Mouse (Mus musculus): Measurements from ENCODE around the gene Ptprj. TPM values are rescaled to one million over a fixed set of nuclear protein-coding genes. Genes with fewer than 3 reads are reported as not detected.
"Not testable (repeated sequence)": the region's sequence is repeated elsewhere in the genome, so short reads cannot be mapped to it uniquely, and the experiment has no call there.

The Ptprj gene
- polyA plus RNA-seq, 1 experiment from 2014 or later: 1.1 TPM

GRCm38 (mm10) chr2:90448967-90449740, 131.3 kb downstream of the Ptprj start:
- Histone ChIP-seq H3K27me3 (no peaks in the 10 kb centered on the region), H3K4me2 (no peak overlapping the region), H3K36me3 (no peaks in the 10 kb centered on the region), H3K4me3 (no peak overlapping the region), H3K27ac (no peak overlapping the region), H3K9ac (no peak overlapping the region), H3K4me1 (replicated peaks) (0 out of 2 replicates have a peak, but pooled peaks cover 3% of the 10 kb centered on the region), H3K9me3 (replicated peaks) (no peaks in the 10 kb centered on the region)
- ATAC-seq (replicated peaks; ENCODE audit: insufficient number of reproducible peaks, insufficient read depth, low FRiP score, low read depth): no peak
- 76% methylated on average over 15 of the region's 15 CpGs for WGBS

GRCm38 (mm10) chr2:90443811-90444210, 136.6 kb downstream of the Ptprj start:
- Histone ChIP-seq H3K4me1 (replicated peaks) (no peaks in the 10 kb centered on the region), H3K27ac (no peak overlapping the region), H3K36me3 (no peaks in the 10 kb centered on the region), H3K4me2 (no peak overlapping the region), H3K27me3 (no peaks in the 10 kb centered on the region), H3K9me3 (replicated peaks) (no peaks in the 10 kb centered on the region), H3K4me3 (no peak overlapping the region), H3K9ac (no peak overlapping the region)
- ATAC-seq (replicated peaks; ENCODE audit: insufficient number of reproducible peaks, insufficient read depth, low FRiP score, low read depth): no peak
- WGBS: 67% methylated on average over 5 of the region's 5 CpGs

GRCm38 (mm10) chr2:90441811-90442210, 138.6 kb downstream of the Ptprj start:
- ATAC-seq (replicated peaks; ENCODE audit: insufficient number of reproducible peaks, insufficient read depth, low FRiP score, low read depth); H3K9ac ChIP-seq; H3K4me1 ChIP-seq (replicated peaks); H3K27me3 ChIP-seq; H3K4me3 ChIP-seq; H3K36me3 ChIP-seq; H3K27ac ChIP-seq; H3K9me3 ChIP-seq (replicated peaks); H3K4me2 ChIP-seq: not testable (repeated sequence)
- 59% methylated on average over 4 of the region's 4 CpGs for WGBS

GRCm38 (mm10) chr2:90440169-90440568, 140.3 kb downstream of the Ptprj start:
- H3K36me3 ChIP-seq; H3K4me2 ChIP-seq; H3K4me1 ChIP-seq (replicated peaks); H3K9me3 ChIP-seq (replicated peaks); H3K9ac ChIP-seq; H3K27me3 ChIP-seq; H3K4me3 ChIP-seq; ATAC-seq (replicated peaks; ENCODE audit: insufficient number of reproducible peaks, insufficient read depth, low FRiP score, low read depth); H3K27ac ChIP-seq: not testable (repeated sequence)

GRCm38 (mm10) chr2:90437453-90437852, 143.0 kb downstream of the Ptprj start:
- 89% methylated on average over 1 of the region's 5 CpGs for WGBS
- H3K4me2 ChIP-seq; H3K9ac ChIP-seq; H3K9me3 ChIP-seq (replicated peaks); H3K4me1 ChIP-seq (replicated peaks); H3K36me3 ChIP-seq; ATAC-seq (replicated peaks; ENCODE audit: insufficient number of reproducible peaks, insufficient read depth, low FRiP score, low read depth); H3K27ac ChIP-seq; H3K4me3 ChIP-seq; H3K27me3 ChIP-seq: not testable (repeated sequence)

- not testable (repeated sequence) for H3K9ac ChIP-seq; H3K9me3 ChIP-seq (replicated peaks); H3K27me3 ChIP-seq; H3K36me3 ChIP-seq; H3K4me3 ChIP-seq; H3K4me2 ChIP-seq; ATAC-seq (replicated peaks; ENCODE audit: insufficient number of reproducible peaks, insufficient read depth, low FRiP score, low read depth); H3K27ac ChIP-seq; H3K4me1 ChIP-seq (replicated peaks)
- WGBS: no CpG with 5 or more reads among the region's 4 CpGs
Observed at GRCm38 (mm10) chr2:90429782-90430181, 150.7 kb downstream of the Ptprj start.

- not testable (repeated sequence) for ATAC-seq (replicated peaks; ENCODE audit: insufficient number of reproducible peaks, insufficient read depth, low FRiP score, low read depth); H3K27ac ChIP-seq; H3K9me3 ChIP-seq (replicated peaks); H3K36me3 ChIP-seq; H3K4me3 ChIP-seq; H3K9ac ChIP-seq; H3K4me1 ChIP-seq (replicated peaks); H3K27me3 ChIP-seq; H3K4me2 ChIP-seq
- 29% methylated on average over 1 of the region's 11 CpGs for WGBS
Observed at GRCm38 (mm10) chr2:90428988-90429717, 151.3 kb downstream of the Ptprj start.

- not testable (repeated sequence) for H3K4me3 ChIP-seq; H3K4me2 ChIP-seq; H3K36me3 ChIP-seq; H3K27me3 ChIP-seq; H3K27ac ChIP-seq; H3K4me1 ChIP-seq (replicated peaks); H3K9me3 ChIP-seq (replicated peaks); H3K9ac ChIP-seq; ATAC-seq (replicated peaks; ENCODE audit: insufficient number of reproducible peaks, insufficient read depth, low FRiP score, low read depth)
- no CpG with 5 or more reads among the region's 4 CpGs for WGBS
Observed at GRCm38 (mm10) chr2:90424937-90425336, 155.5 kb downstream of the Ptprj start.

GRCm38 (mm10) chr2:90422282-90422681, 158.2 kb downstream of the Ptprj start:
- WGBS: 71% methylated on average over 6 of the region's 6 CpGs

GRCm38 (mm10) chr2:90414110-90414821, 166.2 kb downstream of the Ptprj start:
- H3K4me1 ChIP-seq (replicated peaks); H3K9me3 ChIP-seq (replicated peaks); H3K4me2 ChIP-seq; H3K36me3 ChIP-seq; H3K27ac ChIP-seq; H3K27me3 ChIP-seq; ATAC-seq (replicated peaks; ENCODE audit: insufficient number of reproducible peaks, insufficient read depth, low FRiP score, low read depth); H3K9ac ChIP-seq; H3K4me3 ChIP-seq: not testable (repeated sequence)
- 81% methylated on average over 4 of the region's 4 CpGs for WGBS

More at GRCm38 (mm10) chr2:90422282-90422681, 158.2 kb downstream of the Ptprj start:
- H3K36me3 ChIP-seq; H3K27ac ChIP-seq; H3K4me1 ChIP-seq (replicated peaks); H3K4me3 ChIP-seq; ATAC-seq (replicated peaks; ENCODE audit: insufficient number of reproducible peaks, insufficient read depth, low FRiP score, low read depth); H3K9me3 ChIP-seq (replicated peaks); H3K9ac ChIP-seq; H3K27me3 ChIP-seq; H3K4me2 ChIP-seq: not testable (repeated sequence)

- H3K27ac ChIP-seq; H3K4me2 ChIP-seq; H3K4me3 ChIP-seq; H3K9me3 ChIP-seq (replicated peaks); ATAC-seq (replicated peaks; ENCODE audit: insufficient number of reproducible peaks, insufficient read depth, low FRiP score, low read depth); H3K27me3 ChIP-seq; H3K4me1 ChIP-seq (replicated peaks); H3K9ac ChIP-seq; H3K36me3 ChIP-seq: not testable (repeated sequence)
- whole genome bisulfite sequencing: 66% methylated on average over 5 of the region's 7 CpGs
Observed at GRCm38 (mm10) chr2:90398633-90399107, 181.8 kb downstream of the Ptprj start, which contains the start of gene Olfr1274-ps. TSS of gene Olfr1274-ps (plus strand) at chr2:90398683.

All from heart, embryonic 15.5 days (tissue).